Mouse (Mus musculus) liver, embryonic 12.5 days (tissue): ENCODE results near the gene Tomm20l. TPM values are rescaled to one million over a fixed set of nuclear protein-coding genes. Genes with fewer than 3 reads are reported as not detected.

Experiments used
- ATAC-seq: fragments of 200-750 bp; cut with Nextera tagmentation; 2 replicates; pipeline ENCODE4 v1.8.0; 2017; ENCODE audit warnings: moderate number of reproducible peaks, mild to moderate bottlenecking, moderate library complexity
- H3K27ac ChIP-seq: fragments of 300-500 bp; sonication (generic); 2 replicates; pipeline ENCODE4 v1.5.1; 2016; ENCODE audit warnings: mild to moderate bottlenecking
- H3K27me3 ChIP-seq: fragments of 300-500 bp; sonication (generic); replicated peaks from 2 replicates; pipeline ENCODE4 v1.6.1; 2016; ENCODE audit warnings: mild to moderate bottlenecking, moderate library complexity
- H3K36me3 ChIP-seq: fragments of 300-500 bp; sonication (generic); 2 replicates; pipeline ENCODE4 v1.6.1; 2016; ENCODE audit warnings: mild to moderate bottlenecking, moderate library complexity
- H3K4me1 ChIP-seq: fragments of 300-500 bp; sonication (generic); 2 replicates; pipeline ENCODE4 v1.6.1; 2016
- H3K4me2 ChIP-seq: fragments of 300-500 bp; sonication (generic); 2 replicates; pipeline ENCODE4 v1.6.1; 2016; ENCODE audit warnings: mild to moderate bottlenecking, moderate library complexity
- H3K4me3 ChIP-seq: fragments of 300-500 bp; sonication (generic); 2 replicates; pipeline ENCODE4 v1.5.1; 2016; ENCODE audit warnings: mild to moderate bottlenecking, moderate library complexity
- H3K9ac ChIP-seq: fragments of 300-500 bp; sonication (generic); 2 replicates; pipeline ENCODE4 v1.6.1; 2016; ENCODE audit warnings: mild to moderate bottlenecking, moderate library complexity
- H3K9me3 ChIP-seq: fragments of 300-500 bp; sonication (generic); replicated peaks from 2 replicates; pipeline ENCODE4 v1.6.1; 2016; ENCODE audit warnings: mild to moderate bottlenecking, moderate library complexity
- WGBS: fragments of 180-500 bp; shearing (Covaris S2); methylation state at CpG from one replicate; pipeline ENCODE4 v1.1.7; 2016; ENCODE audit not compliant: insufficient replicate concordance; 5-methylcytosine and 5-hydroxymethylcytosine counted together
- polyA plus RNA-seq: library from polyadenylated mRNA; unstranded; fragments of >200 nt; fragmentation: Nextera tagmentation; extraction: Ambion mirVana; gene quantifications from 2 replicates; pipeline ENCODE4 v1.2.1, GENCODE M21; 2016

Gene Tomm20l
- polyA plus RNA-seq, 1 experiment from 2014 or later: not detected

DNA sequence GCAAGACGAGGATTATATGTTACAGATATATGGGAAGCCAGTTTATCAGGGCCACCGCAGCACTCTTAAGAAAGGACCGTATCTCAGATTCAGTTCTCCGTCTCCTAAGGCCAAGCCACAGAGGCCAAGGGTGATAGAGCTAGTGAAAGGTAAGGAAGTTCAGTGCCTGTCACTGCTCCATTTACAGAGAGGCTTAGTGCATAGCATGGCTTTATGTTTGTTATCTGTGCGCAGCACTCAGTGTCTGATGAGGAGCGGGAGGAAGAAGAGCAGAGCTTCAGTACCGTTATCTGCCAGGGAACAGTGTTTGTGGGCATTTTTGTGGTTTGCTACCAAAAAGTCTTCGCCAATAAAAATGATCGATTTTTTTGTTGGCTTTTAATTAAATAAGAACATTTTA, 53.2 kb downstream of the Tomm20l start:
- peak; percentile 99 for ATAC-seq
- peaks cover 70% of the 10 kb centered on the region for H3K36me3 ChIP-seq
- 23% methylated on average over 9 of the region's 9 CpGs for WGBS

GRCm38 (mm10) chr12:71169911-71170310, 58.7 kb downstream of the Tomm20l start:
- H3K9ac ChIP-seq: no peak overlapping the region
- no peaks in the 10 kb centered on the region for H3K27me3 ChIP-seq
- no peak overlapping the region for H3K4me2 ChIP-seq
- H3K36me3 ChIP-seq: peaks cover 64% of the 10 kb centered on the region
- ATAC-seq: no peak
- H3K9me3 ChIP-seq: no peaks in the 10 kb centered on the region
- 85% methylated on average over 1 of the region's 1 CpGs for WGBS
- H3K4me3 ChIP-seq: no peak overlapping the region
- no peak overlapping the region for H3K27ac ChIP-seq
- H3K4me1 ChIP-seq: peaks cover 2% of the 10 kb centered on the region; the same call in 1 of the 2 replicates

More for the DNA sequence above, 53.2 kb downstream of the Tomm20l start:
- Histone ChIP-seq H3K9ac (no peak overlapping the region), H3K4me3 (no peak overlapping the region), H3K4me2 (no peak overlapping the region), H3K27me3 (no peaks in the 10 kb centered on the region), H3K27ac (no peak overlapping the region), H3K9me3 (no peaks in the 10 kb centered on the region), H3K4me1 (peaks cover 15% of the 10 kb centered on the region)

Other genes starting within 250 kb of the Tomm20l start
- 130 and 134 TPM in 2 replicates for gene Actr10, start 173.6 kb upstream of the Tomm20l start, polyA plus RNA-seq
- gene Psma3, start 136.8 kb upstream of the Tomm20l start, polyA plus RNA-seq: 468 and 481 TPM in 2 replicates
- 23.4 and 24.1 TPM in 2 replicates for gene Arid4a, start 95.4 kb upstream of the Tomm20l start, polyA plus RNA-seq
- gene Timm9, start 25.3 kb downstream of the Tomm20l start, polyA plus RNA-seq: 77.2 and 84.2 TPM in 2 replicates
- 7.3 and 8.0 TPM in 2 replicates for gene 2700049A03Rik, start 25.4 kb downstream of the Tomm20l start, polyA plus RNA-seq
- gene Dact1, start 198.5 kb downstream of the Tomm20l start, polyA plus RNA-seq: 3.4 and 4.1 TPM in 2 replicates